Mouse (Mus musculus): ENCODE results near the gene Gcnt1.

GRCm38 (mm10) chr19:17385426-17385825, 12.8 kb upstream of the Gcnt1 start:
- TF ChIP-seq CTCF (IDR thresholded peaks at IDR 0.05), result no peak
- TF ChIP-seq EP300 (IDR thresholded peaks at IDR 0.05), result no peak
